Mouse (Mus musculus): ENCODE measurements at regions not wholly inside any gene's neighbourhood (a gene's known extent, or its start where the extent isn't known, plus 50 kb on each side); places are given as distances from the start of the nearest gene placed in this dataset.

- in situ Hi-C loops (cut with MboI, MseI): loop anchor here (25.0 kb wide), 1 partner anchor 1892 kb away; no protein-coding TSS in a partner anchor
These were observed 211.1 kb downstream of the Xxylt1 start for GRCm38 (mm10) chr16:30870110-30870509.

DNA sequence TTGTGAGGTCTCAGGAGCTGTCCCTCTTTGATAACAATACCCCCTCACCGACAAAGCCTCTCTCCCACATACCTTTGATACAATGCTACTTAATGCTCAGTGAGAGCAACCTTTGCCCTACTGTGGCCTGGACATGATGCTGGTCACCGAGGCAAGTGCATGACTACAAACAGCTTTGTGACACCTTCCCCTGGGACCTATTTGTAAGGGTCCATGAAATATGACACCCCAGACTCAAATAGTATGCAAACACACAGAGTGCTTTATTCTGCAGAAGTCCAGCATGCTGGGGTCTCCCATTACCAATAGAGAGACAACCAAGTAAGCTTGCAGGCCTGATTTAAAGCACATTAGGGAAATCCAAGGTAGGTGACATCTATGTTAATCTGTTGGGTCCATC lies 210.6 kb downstream of the Xxylt1 start:
- in situ Hi-C loops (cut with MboI, MseI): loop anchor here (25.0 kb wide), 1 partner anchor 1892 kb away; no protein-coding TSS in a partner anchor

DNA sequence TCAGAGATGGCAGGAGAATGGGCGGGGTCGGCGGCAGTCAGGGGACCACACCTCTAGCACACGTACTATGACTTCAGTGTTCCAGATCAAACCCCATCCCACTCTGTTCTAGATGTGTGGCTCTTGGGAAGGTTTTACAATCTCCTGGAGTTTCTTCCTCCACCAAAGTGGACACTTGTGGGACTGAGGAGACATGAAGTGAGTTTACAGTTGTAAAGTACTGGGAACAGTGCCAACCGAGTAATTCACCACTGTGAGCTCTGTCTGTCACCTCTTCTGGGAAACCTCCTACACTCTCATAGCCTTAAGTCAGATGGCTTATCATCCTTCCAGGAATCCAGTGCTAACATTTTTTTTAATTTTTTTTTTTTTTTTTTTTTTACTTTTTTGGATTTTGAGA lies 209.1 kb downstream of the Xxylt1 start:
- in situ Hi-C loops (cut with MboI, MseI): loop anchor here (25.0 kb wide), 1 partner anchor 1890 kb away; no protein-coding TSS in a partner anchor

- in situ Hi-C loops (cut with MboI, MseI): loop anchor here (25.0 kb wide), 1 partner anchor 1889 kb away; no protein-coding TSS in a partner anchor
These were observed 207.6 kb downstream of the Xxylt1 start for GRCm38 (mm10) chr16:30873493-30874211.

- in situ Hi-C loops (cut with MboI, MseI): no loop called here
These were observed 205.9 kb downstream of the Xxylt1 start for GRCm38 (mm10) chr16:30875235-30875829.

- in situ Hi-C loops (cut with MboI, MseI): no loop called here
These were observed 202.4 kb downstream of the Xxylt1 start for GRCm38 (mm10) chr16:30878821-30879220.

DNA sequence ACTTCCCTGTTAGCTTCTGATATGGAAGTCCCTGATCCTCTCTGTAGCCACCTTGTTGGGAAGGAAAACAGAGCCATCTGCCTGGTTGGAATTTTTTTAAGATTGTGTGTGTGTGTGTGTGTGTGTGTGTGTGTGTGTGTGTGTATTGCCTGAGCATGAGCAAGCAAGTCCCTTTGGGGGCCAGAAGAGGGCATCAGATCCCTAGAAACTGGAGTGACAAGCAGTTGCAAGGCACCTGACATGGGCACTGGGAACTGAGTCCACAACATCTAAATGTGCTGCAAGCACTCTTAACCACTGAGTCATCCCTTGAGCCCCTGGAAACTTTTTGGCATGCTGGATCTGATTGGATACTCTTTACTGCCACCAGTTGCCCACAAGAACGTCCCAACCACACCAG lies 201.4 kb downstream of the Xxylt1 start:
- in situ Hi-C loops (cut with MboI, MseI): no loop called here

- in situ Hi-C loops (cut with MboI, MseI): no loop called here
These were observed 200.6 kb downstream of the Xxylt1 start for GRCm38 (mm10) chr16:30880682-30881081.

DNA sequence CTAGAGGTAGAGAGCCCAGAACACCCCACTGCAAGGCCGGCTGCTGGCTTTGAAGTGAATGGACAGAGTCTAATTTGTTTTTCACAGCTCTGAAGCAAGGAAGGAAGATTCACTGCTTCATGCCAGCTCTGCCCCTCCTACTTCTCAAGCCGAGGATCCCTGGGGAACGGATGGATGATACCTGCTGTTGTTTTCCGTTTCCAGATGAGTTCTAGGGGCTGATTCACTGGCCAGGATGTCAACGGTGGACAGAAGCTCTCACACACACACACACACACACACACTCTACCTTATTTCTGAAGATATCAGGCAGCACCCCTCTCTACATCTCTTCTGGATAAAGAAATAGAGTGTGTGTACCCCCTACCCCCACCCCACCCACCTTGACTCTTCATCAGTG lies 200.0 kb downstream of the Xxylt1 start:
- in situ Hi-C loops (cut with MboI, MseI): no loop called here

DNA sequence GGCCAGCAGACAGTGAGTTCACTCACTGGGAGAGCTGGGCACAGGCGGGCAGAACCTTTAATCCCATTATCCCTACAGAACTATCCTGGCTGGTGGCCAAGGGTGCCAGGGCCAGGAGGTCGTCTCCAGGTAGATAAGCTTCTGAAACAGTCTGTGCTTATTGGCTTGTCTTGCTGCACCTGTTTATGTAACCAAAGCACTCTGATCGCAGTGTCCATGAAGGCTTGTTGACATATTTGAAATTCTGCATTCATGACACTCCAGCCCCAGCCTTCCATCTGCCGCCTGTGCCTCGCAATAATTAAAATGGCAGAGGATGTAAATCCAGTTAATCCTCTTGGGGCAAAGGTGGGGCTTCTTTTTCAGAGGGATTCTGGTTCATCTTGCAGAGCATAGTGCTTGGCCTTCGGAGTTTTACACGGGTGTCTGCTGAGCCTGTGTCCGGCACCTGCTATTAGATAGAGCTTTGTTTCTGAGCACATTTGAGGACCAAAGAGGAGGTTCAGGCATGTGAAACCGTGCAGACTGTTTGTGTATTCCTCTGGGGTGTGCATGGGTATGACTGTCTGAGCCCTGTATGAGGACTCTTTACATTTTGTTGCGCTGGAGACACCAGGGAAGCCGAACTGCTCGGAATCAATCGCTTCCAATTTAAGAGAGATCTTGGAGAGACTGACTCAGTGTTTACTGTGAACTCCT lies 197.6 kb downstream of the Xxylt1 start:
- in situ Hi-C loops (cut with MboI, MseI): no loop called here

DNA sequence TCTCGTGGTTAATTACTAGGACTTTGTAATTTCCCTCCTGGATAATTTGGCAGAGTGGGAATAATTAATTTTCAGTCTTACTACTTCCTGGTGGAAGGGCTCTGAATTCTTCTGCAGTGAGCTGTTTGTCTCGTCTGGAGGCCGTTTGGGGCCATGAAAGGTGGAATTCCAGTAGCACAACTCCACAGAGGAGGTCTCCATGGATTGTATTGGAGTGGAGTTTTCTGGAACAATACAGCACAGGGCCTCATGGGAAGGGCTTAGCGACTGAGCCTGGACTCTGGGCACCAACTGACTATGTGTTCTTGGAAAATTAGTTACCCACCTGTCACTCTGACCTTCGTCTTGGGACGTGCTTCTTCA lies 197.1 kb downstream of the Xxylt1 start:
- in situ Hi-C loops (cut with MboI, MseI): no loop called here

DNA sequence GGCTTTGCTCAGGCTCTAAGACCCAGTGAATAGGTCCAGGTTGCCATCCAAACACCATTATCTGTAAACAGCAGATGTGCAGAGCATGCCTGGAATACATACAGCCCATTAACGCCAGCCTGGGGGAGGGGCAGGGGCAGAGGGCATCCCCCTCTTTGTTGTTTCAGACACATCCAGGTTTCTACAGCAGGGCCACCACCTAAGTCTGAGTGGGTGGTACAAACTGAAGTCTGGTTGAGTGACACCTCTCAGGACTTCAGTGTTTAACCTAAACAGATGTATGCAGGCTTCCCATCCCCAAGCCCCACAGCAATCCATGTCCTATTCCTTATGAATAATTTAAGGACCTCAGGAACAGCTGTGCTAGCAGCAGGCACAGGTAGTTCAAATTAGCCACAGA lies 194.2 kb downstream of the Xxylt1 start:
- in situ Hi-C loops (cut with MboI, MseI): no loop called here

- in situ Hi-C loops (cut with MboI, MseI): no loop called here
These were observed 193.7 kb downstream of the Xxylt1 start for GRCm38 (mm10) chr16:30887536-30887935.

DNA sequence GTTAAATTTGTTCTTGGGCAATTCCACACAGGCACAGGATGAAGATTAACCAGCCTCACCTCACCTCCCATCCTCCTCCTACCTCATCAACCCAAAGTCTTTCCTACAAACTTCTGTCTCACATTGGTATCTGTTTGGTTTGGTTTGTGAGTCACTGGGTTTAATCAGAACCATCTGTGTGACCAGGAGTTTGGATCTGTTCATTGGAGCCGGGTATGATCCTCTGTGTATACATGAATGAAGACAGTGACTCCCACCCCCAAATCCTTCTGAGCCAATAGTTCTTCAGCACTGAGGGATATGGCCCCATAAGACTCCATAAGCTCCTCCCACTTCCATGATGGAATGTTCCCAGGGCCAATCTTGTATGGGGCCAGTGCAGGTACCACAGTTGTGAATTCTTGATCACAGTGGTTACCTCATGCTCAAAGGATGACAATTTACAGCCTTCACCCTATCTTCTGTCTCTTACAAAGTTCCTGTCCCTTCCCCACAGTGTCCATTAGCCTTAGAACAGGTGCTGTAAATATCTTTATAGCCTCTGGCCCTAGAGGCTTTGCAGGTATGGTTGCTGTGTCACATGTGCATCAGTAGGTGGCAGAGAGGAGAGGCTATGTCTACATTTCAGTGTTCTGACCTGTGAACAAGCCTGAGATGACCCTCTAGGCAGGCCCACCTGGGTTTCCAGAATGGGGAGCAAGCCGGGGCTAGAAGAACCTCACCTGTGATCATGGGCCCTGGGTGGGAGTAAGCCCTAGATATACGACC lies 192.5 kb downstream of the Xxylt1 start:
- in situ Hi-C loops (cut with MboI, MseI): no loop called here

DNA sequence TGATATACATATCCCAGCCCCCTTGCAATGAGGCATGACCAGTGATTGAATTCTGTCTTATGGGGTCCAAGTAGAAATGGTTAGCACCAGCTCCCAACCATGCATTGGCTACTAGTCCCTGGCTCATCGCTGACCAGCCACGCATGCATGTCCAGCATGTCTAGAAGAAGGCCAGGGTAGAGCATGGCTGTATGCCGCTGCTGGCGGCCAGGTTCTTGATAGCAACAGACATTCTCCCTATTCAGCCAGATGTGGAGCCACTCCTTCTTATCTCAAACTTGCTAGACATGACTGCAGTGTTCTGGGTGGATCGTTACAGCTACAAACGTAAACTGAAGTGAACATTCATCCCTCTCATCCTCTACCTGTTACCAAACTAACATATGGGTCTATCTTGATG lies 188.6 kb downstream of the Xxylt1 start:
- in situ Hi-C loops (cut with MboI, MseI): no loop called here

DNA sequence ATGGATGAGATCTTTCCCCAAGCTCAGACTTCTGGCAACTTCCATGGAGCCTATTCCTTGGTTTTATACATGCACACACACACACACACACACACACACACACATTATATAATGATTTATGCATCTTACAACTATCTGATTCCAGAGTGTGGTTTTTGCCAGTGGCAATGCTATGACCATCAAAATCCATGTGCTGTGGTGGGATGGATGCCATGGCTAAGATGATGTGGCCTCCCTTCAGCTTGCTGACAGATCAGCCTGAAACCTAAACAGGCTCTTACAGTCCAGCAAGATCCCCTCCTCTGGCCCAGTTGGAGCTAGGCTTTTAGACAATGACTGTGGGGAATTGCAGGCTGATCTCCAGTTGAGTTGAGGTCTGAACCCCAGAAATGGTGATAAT lies 187.1 kb downstream of the Xxylt1 start:
- in situ Hi-C loops (cut with MboI, MseI): no loop called here

DNA sequence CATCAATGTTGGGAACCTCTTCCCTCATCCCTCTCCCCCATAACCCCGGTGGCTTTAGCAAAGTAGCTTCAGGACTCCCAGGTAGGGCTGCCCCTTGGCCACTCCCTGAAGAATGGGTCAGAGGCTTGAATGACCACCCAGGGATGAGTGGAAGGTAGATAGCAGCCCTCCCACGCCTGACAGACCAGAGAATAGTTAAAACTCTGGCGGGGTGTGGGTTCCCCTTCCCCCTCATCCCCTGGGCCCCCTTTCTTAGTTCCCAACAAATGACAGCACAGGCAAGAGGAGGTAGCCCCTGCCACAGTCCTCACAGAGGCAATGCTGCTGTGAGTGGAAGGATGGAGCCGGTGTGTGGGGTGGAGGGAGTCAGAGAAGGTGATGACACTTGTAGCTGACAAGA lies 186.2 kb downstream of the Xxylt1 start:
- in situ Hi-C loops (cut with MboI, MseI): no loop called here

GRCm38 (mm10) chr16:30897371-30897770 lies 183.9 kb downstream of the Xxylt1 start:
- in situ Hi-C loops (cut with MboI, MseI): no loop called here

DNA sequence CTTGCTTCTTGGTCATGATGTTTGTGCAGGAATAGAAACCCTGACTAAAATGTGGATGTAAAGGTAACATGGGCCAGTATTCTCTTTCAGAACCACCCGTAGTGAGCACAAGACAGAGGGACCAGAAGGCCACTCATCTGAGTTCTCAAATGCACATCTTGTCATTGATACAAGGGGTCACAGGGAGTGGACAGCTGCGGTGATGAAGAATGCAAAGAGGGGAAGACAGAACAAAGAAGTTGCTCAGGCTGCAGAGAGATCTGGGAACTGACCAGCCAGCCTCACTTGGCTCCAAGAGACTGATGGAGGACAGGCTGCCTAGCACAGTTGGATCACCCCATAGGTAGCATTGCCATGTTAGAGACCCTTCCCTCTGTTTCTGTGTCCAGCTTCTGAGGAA lies 181.1 kb downstream of the Xxylt1 start:
- in situ Hi-C loops (cut with MboI, MseI): no loop called here

DNA sequence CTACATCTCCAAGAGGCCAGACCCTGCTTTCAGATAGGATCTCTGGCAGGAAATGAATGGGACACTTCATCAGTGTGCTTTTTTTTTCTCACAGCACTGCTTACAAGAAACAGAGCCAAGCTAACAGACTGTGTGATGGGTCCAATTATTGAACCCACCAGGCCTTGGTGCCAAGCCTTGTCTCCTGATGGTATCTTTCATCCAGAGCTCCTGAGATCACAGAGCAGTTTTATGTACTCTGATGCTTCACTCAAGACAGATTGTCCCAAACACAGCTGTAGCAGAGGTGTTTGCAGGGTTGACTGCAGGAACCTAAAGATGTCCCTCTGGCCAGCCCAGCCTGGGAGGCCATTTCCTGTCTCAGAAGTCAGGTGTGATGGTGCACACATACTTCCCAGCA lies 179.9 kb downstream of the Xxylt1 start:
- in situ Hi-C loops (cut with MboI, MseI): no loop called here
